Mouse (Mus musculus) liver, embryonic 12.5 days (tissue): ENCODE measurements around the gene Dpf3. TPM values are rescaled to one million over a fixed set of nuclear protein-coding genes. Genes with fewer than 3 reads are reported as not detected.

Experiments used
- ATAC-seq: fragments of 200-750 bp; cut with Nextera tagmentation; 2 replicates; pipeline ENCODE4 v1.8.0; 2017; ENCODE audit warnings: moderate number of reproducible peaks, mild to moderate bottlenecking, moderate library complexity
- H3K27ac ChIP-seq: fragments of 300-500 bp; sonication (generic); 2 replicates; pipeline ENCODE4 v1.5.1; 2016; ENCODE audit warnings: mild to moderate bottlenecking
- H3K27me3 ChIP-seq: fragments of 300-500 bp; sonication (generic); replicated peaks from 2 replicates; pipeline ENCODE4 v1.6.1; 2016; ENCODE audit warnings: mild to moderate bottlenecking, moderate library complexity
- H3K36me3 ChIP-seq: fragments of 300-500 bp; sonication (generic); 2 replicates; pipeline ENCODE4 v1.6.1; 2016; ENCODE audit warnings: mild to moderate bottlenecking, moderate library complexity
- H3K4me1 ChIP-seq: fragments of 300-500 bp; sonication (generic); 2 replicates; pipeline ENCODE4 v1.6.1; 2016
- H3K4me2 ChIP-seq: fragments of 300-500 bp; sonication (generic); 2 replicates; pipeline ENCODE4 v1.6.1; 2016; ENCODE audit warnings: mild to moderate bottlenecking, moderate library complexity
- H3K4me3 ChIP-seq: fragments of 300-500 bp; sonication (generic); 2 replicates; pipeline ENCODE4 v1.5.1; 2016; ENCODE audit warnings: mild to moderate bottlenecking, moderate library complexity
- H3K9ac ChIP-seq: fragments of 300-500 bp; sonication (generic); 2 replicates; pipeline ENCODE4 v1.6.1; 2016; ENCODE audit warnings: mild to moderate bottlenecking, moderate library complexity
- H3K9me3 ChIP-seq: fragments of 300-500 bp; sonication (generic); replicated peaks from 2 replicates; pipeline ENCODE4 v1.6.1; 2016; ENCODE audit warnings: mild to moderate bottlenecking, moderate library complexity
- WGBS: fragments of 180-500 bp; shearing (Covaris S2); methylation state at CpG from one replicate; pipeline ENCODE4 v1.1.7; 2016; ENCODE audit not compliant: insufficient replicate concordance; 5-methylcytosine and 5-hydroxymethylcytosine counted together
- polyA plus RNA-seq: library from polyadenylated mRNA; unstranded; fragments of >200 nt; fragmentation: Nextera tagmentation; extraction: Ambion mirVana; gene quantifications from 2 replicates; pipeline ENCODE4 v1.2.1, GENCODE M21; 2016

The Dpf3 gene
- polyA plus RNA-seq, 1 experiment from 2014 or later = 8.2 TPM

- Histone ChIP-seq H3K4me2 (no peak overlapping the region), H3K9ac (no peak overlapping the region), H3K36me3 (peaks cover 8% of the 10 kb centered on the region), H3K27ac (no peak overlapping the region), H3K4me1 (peaks cover 28% of the 10 kb centered on the region), H3K9me3 (no peaks in the 10 kb centered on the region), H3K27me3 (no peaks in the 10 kb centered on the region), H3K4me3 (no peak overlapping the region)
- no peak for ATAC-seq
- 62% methylated on average over 3 of the region's 3 CpGs for WGBS
Measured at GRCm38 (mm10) chr12:83460272-83460671, 27.2 kb downstream of the Dpf3 start.

GRCm38 (mm10) chr12:83454697-83455321 is 32.7 kb downstream of the Dpf3 start:
- Histone ChIP-seq H3K9me3 (no peaks in the 10 kb centered on the region), H3K4me1 (peaks cover 26% of the 10 kb centered on the region), H3K9ac (no peak overlapping the region), H3K27ac (peak overlapping the region; percentile 59), H3K27me3 (peaks cover 9% of the 10 kb centered on the region; the same call in 1 of the 2 replicates), H3K4me3 (no peak overlapping the region), H3K36me3 (no peaks in the 10 kb centered on the region), H3K4me2 (no peak overlapping the region)
- WGBS = 56% methylated on average over 5 of the region's 5 CpGs
- peak; percentile 61 for ATAC-seq

- Histone ChIP-seq H3K27ac (no peak overlapping the region), H3K4me1 (peaks cover 28% of the 10 kb centered on the region), H3K9me3 (no peaks in the 10 kb centered on the region), H3K9ac (no peak overlapping the region), H3K27me3 (peaks cover 28% of the 10 kb centered on the region), H3K4me3 (no peak overlapping the region), H3K36me3 (no peaks in the 10 kb centered on the region), H3K4me2 (no peak overlapping the region)
- WGBS = 51% methylated on average over 8 of the region's 8 CpGs
- no peak for ATAC-seq
Measured at GRCm38 (mm10) chr12:83451850-83452249, 35.7 kb downstream of the Dpf3 start.

GRCm38 (mm10) chr12:83450471-83450870 is 37.0 kb downstream of the Dpf3 start:
- 88% methylated on average over 1 of the region's 1 CpGs for WGBS
- ATAC-seq = no peak
- no peaks in the 10 kb centered on the region for H3K9me3 ChIP-seq
- no peak overlapping the region for H3K9ac ChIP-seq
- no peak overlapping the region for H3K4me2 ChIP-seq
- H3K27ac ChIP-seq = no peak overlapping the region
- no peaks in the 10 kb centered on the region for H3K36me3 ChIP-seq
- H3K4me1 ChIP-seq = peaks cover 36% of the 10 kb centered on the region
- H3K27me3 ChIP-seq = peaks cover 28% of the 10 kb centered on the region
- no peak overlapping the region for H3K4me3 ChIP-seq

GRCm38 (mm10) chr12:83449202-83449601 is 38.3 kb downstream of the Dpf3 start:
- H3K9ac ChIP-seq = no peak overlapping the region
- H3K4me2 ChIP-seq = no peak overlapping the region
- ATAC-seq = no peak
- no peak overlapping the region for H3K4me3 ChIP-seq
- peaks cover 35% of the 10 kb centered on the region for H3K4me1 ChIP-seq
- H3K9me3 ChIP-seq = no peaks in the 10 kb centered on the region
- no peak overlapping the region for H3K27ac ChIP-seq
- H3K36me3 ChIP-seq = no peaks in the 10 kb centered on the region
- WGBS = 71% methylated on average over 7 of the region's 7 CpGs
- peaks cover 28% of the 10 kb centered on the region for H3K27me3 ChIP-seq

GRCm38 (mm10) chr12:83445587-83445986 is 41.9 kb downstream of the Dpf3 start:
- Histone ChIP-seq H3K4me3 (no peak overlapping the region), H3K36me3 (no peaks in the 10 kb centered on the region), H3K9me3 (no peaks in the 10 kb centered on the region), H3K9ac (no peak overlapping the region), H3K27me3 (peaks cover 24% of the 10 kb centered on the region), H3K4me1 (peaks cover 25% of the 10 kb centered on the region), H3K4me2 (no peak overlapping the region), H3K27ac (no peak overlapping the region)
- 68% methylated on average over 6 of the region's 6 CpGs for WGBS
- ATAC-seq = no peak

GRCm38 (mm10) chr12:83444448-83444847 is 43.1 kb downstream of the Dpf3 start:
- Histone ChIP-seq H3K36me3 (no peaks in the 10 kb centered on the region), H3K4me1 (peaks cover 25% of the 10 kb centered on the region), H3K27ac (no peak overlapping the region), H3K9ac (no peak overlapping the region), H3K4me2 (no peak overlapping the region), H3K4me3 (no peak overlapping the region), H3K27me3 (peaks cover 16% of the 10 kb centered on the region), H3K9me3 (no peaks in the 10 kb centered on the region)
- no peak for ATAC-seq
- 78% methylated on average over 2 of the region's 2 CpGs for WGBS

GRCm38 (mm10) chr12:83438002-83438401 is 49.5 kb downstream of the Dpf3 start:
- Histone ChIP-seq H3K4me1 (peaks cover 14% of the 10 kb centered on the region), H3K27ac (no peak overlapping the region), H3K4me3 (no peak overlapping the region), H3K36me3 (no peaks in the 10 kb centered on the region), H3K27me3 (no peaks in the 10 kb centered on the region), H3K4me2 (no peak overlapping the region), H3K9me3 (no peaks in the 10 kb centered on the region), H3K9ac (no peak overlapping the region)
- 68% methylated on average over 2 of the region's 2 CpGs for WGBS
- ATAC-seq = no peak

- no peaks in the 10 kb centered on the region for H3K36me3 ChIP-seq
- H3K4me3 ChIP-seq = no peak overlapping the region
- H3K4me2 ChIP-seq = no peak overlapping the region
- H3K9ac ChIP-seq = no peak overlapping the region
- no peaks in the 10 kb centered on the region for H3K27me3 ChIP-seq
- H3K27ac ChIP-seq = no peak overlapping the region
- no peaks in the 10 kb centered on the region for H3K9me3 ChIP-seq
- H3K4me1 ChIP-seq = peaks cover 27% of the 10 kb centered on the region
- ATAC-seq = no peak
- 60% methylated on average over 10 of the region's 10 CpGs for WGBS
Measured at GRCm38 (mm10) chr12:83433987-83434698, 53.4 kb downstream of the Dpf3 start.

GRCm38 (mm10) chr12:83433436-83433835 is 54.1 kb downstream of the Dpf3 start:
- Histone ChIP-seq H3K9me3 (no peaks in the 10 kb centered on the region), H3K36me3 (no peaks in the 10 kb centered on the region), H3K27ac (no peak overlapping the region), H3K4me3 (no peak overlapping the region), H3K9ac (no peak overlapping the region), H3K4me1 (peaks cover 33% of the 10 kb centered on the region), H3K4me2 (no peak overlapping the region), H3K27me3 (no peaks in the 10 kb centered on the region)
- 84% methylated on average over 4 of the region's 4 CpGs for WGBS
- ATAC-seq = no peak

GRCm38 (mm10) chr12:83430207-83430606 is 57.3 kb downstream of the Dpf3 start:
- no peak overlapping the region for H3K4me3 ChIP-seq
- H3K4me1 ChIP-seq = peaks cover 60% of the 10 kb centered on the region
- no peaks in the 10 kb centered on the region for H3K36me3 ChIP-seq
- H3K27ac ChIP-seq = no peak overlapping the region
- H3K27me3 ChIP-seq = no peaks in the 10 kb centered on the region
- 54% methylated on average over 5 of the region's 5 CpGs for WGBS
- H3K9ac ChIP-seq = no peak overlapping the region
- no peak overlapping the region for H3K4me2 ChIP-seq
- ATAC-seq = no peak
- no peaks in the 10 kb centered on the region for H3K9me3 ChIP-seq

- H3K4me2 ChIP-seq = peak overlapping the region; percentile 49
- H3K27ac ChIP-seq = peak overlapping the region; percentile 87
- H3K9me3 ChIP-seq = no peaks in the 10 kb centered on the region
- peak overlapping the region; percentile 35; the same call in 1 of the 2 replicates for H3K9ac ChIP-seq
- WGBS = 40% methylated on average over 9 of the region's 9 CpGs
- H3K4me1 ChIP-seq = peaks cover 72% of the 10 kb centered on the region
- H3K36me3 ChIP-seq = no peaks in the 10 kb centered on the region
- no peaks in the 10 kb centered on the region for H3K27me3 ChIP-seq
- no peak; the same call in 1 of the 2 replicates for ATAC-seq
- H3K4me3 ChIP-seq = no peak overlapping the region
Measured at GRCm38 (mm10) chr12:83428016-83428415, 59.5 kb downstream of the Dpf3 start.
